ENCODE assay signal across 8 mouse cellular contexts in the genomic region with DNA sequence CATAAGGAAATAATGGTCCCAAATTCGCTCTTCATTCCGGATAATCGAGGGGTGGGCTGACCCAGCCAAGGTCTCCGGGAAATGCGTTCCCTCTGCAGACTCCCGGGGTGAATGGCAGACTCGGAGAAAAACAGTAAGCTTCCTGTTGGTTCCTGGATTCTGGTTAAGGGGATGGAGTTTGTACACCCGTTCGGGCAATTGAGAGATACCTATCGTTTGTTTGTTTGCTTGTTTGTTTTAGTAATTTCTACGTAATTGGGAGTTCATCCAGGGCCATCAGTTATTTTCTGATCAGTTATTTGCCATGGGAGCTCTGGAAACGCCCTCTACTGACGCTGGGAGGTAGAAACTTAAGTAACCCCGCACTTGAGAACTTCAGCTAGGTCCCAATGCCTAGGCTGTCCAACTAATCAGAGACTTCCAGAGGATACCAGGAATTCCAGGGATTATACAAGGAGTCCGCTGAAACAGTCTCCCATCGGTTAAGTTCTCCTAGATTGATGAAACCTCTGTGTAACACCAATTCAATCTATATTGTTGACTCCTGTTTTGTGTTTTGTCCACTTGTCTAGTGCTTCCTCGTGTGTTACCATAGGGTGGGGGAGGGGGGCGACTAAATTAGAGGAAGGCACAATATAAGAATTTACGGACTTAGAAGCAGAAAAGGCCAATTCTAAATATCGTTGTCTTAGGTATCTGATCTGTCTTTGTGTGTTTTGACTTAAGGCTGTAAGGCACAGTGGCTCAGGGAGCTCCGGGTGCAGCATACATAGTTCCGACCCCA. TPM values are rescaled to one million over a fixed set of nuclear protein-coding genes. Genes with fewer than 3 reads are reported as not detected.
A peak's percentile ranks its signal among the peaks of the same experiment; 100 is the strongest.
DNase-seq lines count a peak whose midpoint lies in the region; ATAC-seq and TF ChIP-seq lines count a peak whose summit lies in the region.

No protein-coding gene starts in this region.

- no peaks in the 10 kb centered on the region for H3K27me3 ChIP-seq in embryonic facial prominence, embryonic 14.5 days (replicated peaks; ENCODE audit: control insufficient read depth, insufficient read depth, low read length)
- no peaks in the 10 kb centered on the region for H3K27me3 ChIP-seq in heart, embryonic 15.5 days
- no peaks in the 10 kb centered on the region for H3K27me3 ChIP-seq in liver, embryonic 14.5 days (ENCODE audit: control insufficient read depth, insufficient read depth, low read length)
- H3K27me3 ChIP-seq in neural tube, embryonic 11.5 days (ENCODE audit: control insufficient read depth, insufficient read depth, low read length): no peaks in the 10 kb centered on the region
- H3K27me3 ChIP-seq in stomach, embryonic 16.5 days (ENCODE audit: control insufficient read depth, insufficient read depth, low read length): no peaks in the 10 kb centered on the region

- peak overlapping the region; percentile 61 for H3K4me3 ChIP-seq in embryonic facial prominence, embryonic 14.5 days (ENCODE audit: low read depth, low read length)
- peak overlapping the region; percentile 74 for H3K4me3 ChIP-seq in heart, embryonic 15.5 days
- H3K4me3 ChIP-seq in liver, embryonic 14.5 days (ENCODE audit: insufficient read depth in 1 of 2, low read depth in 2 of 2, low read length in 2 of 2): peak overlapping the region; percentile 59 to 97
- peak overlapping the region; percentile 63 for H3K4me3 ChIP-seq in neural tube, embryonic 11.5 days (ENCODE audit: low read depth, low read length)
- H3K4me3 ChIP-seq in stomach, embryonic 16.5 days (replicated peaks; ENCODE audit: low read length): peak overlapping the region; percentile 59

- no peaks in the 10 kb centered on the region for H3K4me1 ChIP-seq in embryonic facial prominence, embryonic 14.5 days (ENCODE audit: control insufficient read depth, insufficient read depth, low read length)
- H3K4me1 ChIP-seq in heart, embryonic 15.5 days (replicated peaks): no peaks in the 10 kb centered on the region
- peaks cover 0 to 2% of the 10 kb centered on the region in 2 experiments; a peak in 1 of 4 replicates for H3K4me1 ChIP-seq in liver, embryonic 14.5 days (replicated peaks; ENCODE audit: control insufficient read depth in 2 of 2, insufficient read depth in 2 of 2, low read length in 1 of 2)
- no peaks in the 10 kb centered on the region for H3K4me1 ChIP-seq in neural tube, embryonic 11.5 days (ENCODE audit: control insufficient read depth, insufficient read depth, low read length)
- H3K4me1 ChIP-seq in stomach, embryonic 16.5 days (ENCODE audit: control insufficient read depth, insufficient read depth, low read length): no peaks in the 10 kb centered on the region

- peak; percentile 80 for DNase-seq in A20 (ENCODE audit: low read depth, low spot score)
- DNase-seq in adrenal gland, postnatal 10 days: peak; percentile 72
- peak; percentile 56 for DNase-seq in embryonic facial prominence, embryonic 14.5 days (ENCODE audit: low spot score)
- peak; percentile 85 for DNase-seq in kidney, postnatal 14 days
- peak; percentile 27 to 49 (median 35) for DNase-seq in liver, embryonic 14.5 days (ENCODE audit: low read depth in 3 of 3, low spot score in 3 of 3)
- DNase-seq in neural tube, embryonic 11.5 days (ENCODE audit: low spot score): peak; percentile 35

- H3K4me2 ChIP-seq in embryonic facial prominence, embryonic 14.5 days (ENCODE audit: low read depth, low read length): peak overlapping the region; percentile 74
- peak overlapping the region; percentile 76 for H3K4me2 ChIP-seq in heart, embryonic 15.5 days
- H3K4me2 ChIP-seq in liver, embryonic 14.5 days (ENCODE audit: low read depth): peak overlapping the region; percentile 80
- H3K4me2 ChIP-seq in neural tube, embryonic 11.5 days (ENCODE audit: low read depth): peak overlapping the region; percentile 58
- peak overlapping the region; percentile 61 for H3K4me2 ChIP-seq in stomach, embryonic 16.5 days (ENCODE audit: low read depth, low read length)

- no peaks in the 10 kb centered on the region; the same call in 1 of the 2 replicates for H3K36me3 ChIP-seq in embryonic facial prominence, embryonic 14.5 days (ENCODE audit: control insufficient read depth, insufficient read depth, low read length)
- no peaks in the 10 kb centered on the region for H3K36me3 ChIP-seq in heart, embryonic 15.5 days
- H3K36me3 ChIP-seq in liver, embryonic 14.5 days (replicated peaks; ENCODE audit: control insufficient read depth, insufficient read depth, low read depth): no peaks in the 10 kb centered on the region
- no peaks in the 10 kb centered on the region for H3K36me3 ChIP-seq in neural tube, embryonic 11.5 days (ENCODE audit: control insufficient read depth, insufficient read depth, low read length)
- no peaks in the 10 kb centered on the region for H3K36me3 ChIP-seq in stomach, embryonic 16.5 days (ENCODE audit: control insufficient read depth, insufficient read depth, low read length)

- WGBS in embryonic facial prominence, embryonic 14.5 days: 20% methylated on average over 22 of the region's 22 CpGs
- WGBS in heart, embryonic 15.5 days: 16% methylated on average over 22 of the region's 22 CpGs
- WGBS in liver, embryonic 14.5 days (ENCODE audit: insufficient replicate concordance): 11% methylated on average over 22 of the region's 22 CpGs
- WGBS in neural tube, embryonic 11.5 days: 19% methylated on average over 22 of the region's 22 CpGs
- WGBS in stomach, embryonic 16.5 days: 17% methylated on average over 22 of the region's 22 CpGs

- H3K9me3 ChIP-seq in embryonic facial prominence, embryonic 14.5 days (ENCODE audit: control insufficient read depth, low read length): peaks cover 11% of the 10 kb centered on the region; the same call in 1 of the 2 replicates
- H3K9me3 ChIP-seq in heart, embryonic 15.5 days (replicated peaks): no peaks in the 10 kb centered on the region
- H3K9me3 ChIP-seq in liver, embryonic 14.5 days (ENCODE audit: control insufficient read depth, low read length): no peaks in the 10 kb centered on the region
- no peaks in the 10 kb centered on the region for H3K9me3 ChIP-seq in neural tube, embryonic 11.5 days (ENCODE audit: control insufficient read depth, low read length)
- peaks cover 3% of the 10 kb centered on the region; the same call in 1 of the 2 replicates for H3K9me3 ChIP-seq in stomach, embryonic 16.5 days (replicated peaks; ENCODE audit: control insufficient read depth, low read length)

- H3K9ac ChIP-seq in embryonic facial prominence, embryonic 14.5 days (ENCODE audit: low read depth, low read length): peak overlapping the region; percentile 43
- H3K9ac ChIP-seq in heart, embryonic 15.5 days: no peak overlapping the region
- H3K9ac ChIP-seq in liver, embryonic 14.5 days (replicated peaks): peak overlapping the region; percentile 15
- no peak overlapping the region for H3K9ac ChIP-seq in neural tube, embryonic 11.5 days (ENCODE audit: low read length)
- H3K9ac ChIP-seq in stomach, embryonic 16.5 days (ENCODE audit: low read length): peak overlapping the region; percentile 80; the same call in 1 of the 2 replicates

- TF ChIP-seq EP300 in liver, embryonic 14.5 days (IDR thresholded peaks at IDR 0.05; ENCODE audit: low read depth): no peak

- peak; percentile 36 for TF ChIP-seq CTCF in liver, embryonic 14.5 days (IDR thresholded peaks at IDR 0.05; ENCODE audit: low read depth)

- no peak for ATAC-seq in embryonic facial prominence, embryonic 14.5 days (ENCODE audit: low read depth)
- no peak for ATAC-seq in heart, embryonic 15.5 days (replicated peaks; ENCODE audit: insufficient number of reproducible peaks, insufficient read depth, low FRiP score, low read depth)
- peak; percentile 27; the same call in 1 of the 2 replicates for ATAC-seq in liver, embryonic 14.5 days (ENCODE audit: insufficient read depth)
- ATAC-seq in neural tube, embryonic 11.5 days (ENCODE audit: insufficient read depth, low FRiP score, low TSS enrichment): no peak; the same call in 1 of the 2 replicates
- no peak for ATAC-seq in stomach, embryonic 16.5 days (ENCODE audit: insufficient read depth, low FRiP score)

- H3K27ac ChIP-seq in embryonic facial prominence, embryonic 14.5 days (replicated peaks; ENCODE audit: low read depth, low read length): no peak overlapping the region
- no peak overlapping the region for H3K27ac ChIP-seq in heart, embryonic 15.5 days
- H3K27ac ChIP-seq in liver, embryonic 14.5 days: no peak overlapping the region
- no peak overlapping the region for H3K27ac ChIP-seq in neural tube, embryonic 11.5 days (ENCODE audit: low read depth, low read length)
- no peak overlapping the region for H3K27ac ChIP-seq in stomach, embryonic 16.5 days (ENCODE audit: low read length)

RNA-seq across cellular contexts. Expression of a gene that starts 0.7 kb away (rescaled TPM):
- 10 to 100 TPM in 1 of 2 experiments, 1 to 10 TPM in 1; 8.6 to 12.1 TPM for total RNA-seq in adrenal gland, postnatal 10 days (2021)
- 6.8 and 7.8 TPM in 2 replicates for polyA plus RNA-seq in embryonic facial prominence, embryonic 14.5 days (2014; fragmentation: Nextera tagmentation; extraction: Ambion mirVana)
- 4.6 and 8.7 TPM in 2 replicates for polyA plus RNA-seq in heart, embryonic 15.5 days (2015; fragmentation: Nextera tagmentation; extraction: Ambion mirVana)
- polyA plus RNA-seq in liver, embryonic 14.5 days (2012; rRNA removed): 1.4 and 2.0 TPM in 2 replicates
- polyA plus RNA-seq in liver, embryonic 14.5 days (2014; fragmentation: Nextera tagmentation; extraction: Ambion mirVana): 1.8 and 3.0 TPM in 2 replicates
- polyA plus RNA-seq in neural tube, embryonic 11.5 days (2014; fragmentation: Nextera tagmentation; extraction: Ambion mirVana): 4.6 and 4.9 TPM in 2 replicates
- 9.5 and 10.2 TPM in 2 replicates for polyA plus RNA-seq in stomach, embryonic 16.5 days (2015; fragmentation: Nextera tagmentation; extraction: Ambion mirVana)

RNA-seq across cellular contexts. Expression of a gene that starts 1.1 kb away (rescaled TPM):
- total RNA-seq in adrenal gland, postnatal 10 days (2021): under 1 TPM in 1 of 2 experiments, not detected in 1; 0.15 TPM
- 0.07 and 0.09 TPM in 2 replicates for polyA plus RNA-seq in embryonic facial prominence, embryonic 14.5 days (2014; fragmentation: Nextera tagmentation; extraction: Ambion mirVana)
- polyA plus RNA-seq in heart, embryonic 15.5 days (2015; fragmentation: Nextera tagmentation; extraction: Ambion mirVana): 0.06 TPM in 1 of 2 replicates, not detected in the other
- polyA plus RNA-seq in liver, embryonic 14.5 days (2012; rRNA removed): not detected in 2 replicates
- polyA plus RNA-seq in liver, embryonic 14.5 days (2014; fragmentation: Nextera tagmentation; extraction: Ambion mirVana): not detected in 2 replicates
- 0.21 TPM in 1 of 2 replicates, not detected in the other for polyA plus RNA-seq in neural tube, embryonic 11.5 days (2014; fragmentation: Nextera tagmentation; extraction: Ambion mirVana)
- 0.18 TPM in 1 of 2 replicates, not detected in the other for polyA plus RNA-seq in stomach, embryonic 16.5 days (2015; fragmentation: Nextera tagmentation; extraction: Ambion mirVana)

RNA-seq across cellular contexts. Expression of a gene that starts 51.8 kb away (rescaled TPM):
- under 1 TPM; 0.15 to 0.18 TPM for total RNA-seq in adrenal gland, postnatal 10 days (2021)
- polyA plus RNA-seq in embryonic facial prominence, embryonic 14.5 days (2014; fragmentation: Nextera tagmentation; extraction: Ambion mirVana): 0.26 and 0.28 TPM in 2 replicates
- polyA plus RNA-seq in heart, embryonic 15.5 days (2015; fragmentation: Nextera tagmentation; extraction: Ambion mirVana): 0.14 TPM in 2 replicates
- 0.02 and 0.03 TPM in 2 replicates for polyA plus RNA-seq in liver, embryonic 14.5 days (2012; rRNA removed)
- not detected in 2 replicates for polyA plus RNA-seq in liver, embryonic 14.5 days (2014; fragmentation: Nextera tagmentation; extraction: Ambion mirVana)
- polyA plus RNA-seq in neural tube, embryonic 11.5 days (2014; fragmentation: Nextera tagmentation; extraction: Ambion mirVana): 0.09 and 0.19 TPM in 2 replicates
- polyA plus RNA-seq in stomach, embryonic 16.5 days (2015; fragmentation: Nextera tagmentation; extraction: Ambion mirVana): 0.22 and 0.31 TPM in 2 replicates

Comparison
In these comparisons a context has a peak if more than half of its experiments do, and no peak if none do; other contexts are left out.
1. DNase-seq: peak in every context shown above with its lines; median percentile 85 in kidney, postnatal 14 days; 80 in A20; 72 in adrenal gland, postnatal 10 days; 56 in embryonic facial prominence, embryonic 14.5 days; 35 in liver, embryonic 14.5 days; 35 in neural tube, embryonic 11.5 days.
2. H3K9ac ChIP-seq: peak in embryonic facial prominence, embryonic 14.5 days (single experiment), liver, embryonic 14.5 days (single experiment) and stomach, embryonic 16.5 days (single experiment); none in heart, embryonic 15.5 days (single experiment) and neural tube, embryonic 11.5 days (single experiment).
3. Peak in every context shown above with its lines, with median percentiles within 50 percentile points of each other: H3K4me2 ChIP-seq and H3K4me3 ChIP-seq.